Comparison of ENCODE assay signal across 8 mouse cellular contexts in genomic region chr19:5842785-5843730, GRCm38 (mm10). TPM values are rescaled to one million over a fixed set of nuclear protein-coding genes. Genes with fewer than 3 reads are reported as not detected.
DNase-seq lines count a peak whose midpoint lies in the region; ATAC-seq and TF ChIP-seq lines count a peak whose summit lies in the region.

No protein-coding gene starts in this region.

- peak overlapping the region; percentile 78 for H3K4me2 ChIP-seq in liver, embryonic 11.5 days

- TF ChIP-seq POLR2A in lung, adult 2 months (IDR thresholded peaks at IDR 0.05; ENCODE audit: borderline replicate concordance, extremely low read depth, low read depth, low read length), result peak; percentile 79
- TF ChIP-seq POLR2A in small intestine, adult 2 months (IDR thresholded peaks at IDR 0.05; ENCODE audit: low read depth, low read length), result peak; percentile 24; the same call in 1 of the 2 replicates

- H3K27ac ChIP-seq in liver, embryonic 11.5 days (ENCODE audit: low read depth, low read length), result peak overlapping the region; percentile 98
- H3K27ac ChIP-seq in small intestine, adult 2 months (ENCODE audit: insufficient read depth, low read depth, low read length), result peak overlapping the region; percentile 100

- H3K27me3 ChIP-seq in liver, embryonic 11.5 days (replicated peaks; ENCODE audit: control insufficient read depth, insufficient read depth, low read length), result no peaks in the 10 kb centered on the region
- H3K27me3 ChIP-seq in small intestine, adult 2 months (ENCODE audit: control insufficient read depth, insufficient read depth, low read length), result no peaks in the 10 kb centered on the region

- H3K36me3 ChIP-seq in liver, embryonic 11.5 days (ENCODE audit: control insufficient read depth, insufficient read depth, low read length), result no peaks in the 10 kb centered on the region
- peaks cover 16% of the 10 kb centered on the region for H3K36me3 ChIP-seq in small intestine, adult 2 months (ENCODE audit: control insufficient read depth, insufficient read depth, low read length)

- peaks cover 38% of the 10 kb centered on the region for H3K4me1 ChIP-seq in lung, adult 2 months (ENCODE audit: control insufficient read depth, insufficient read depth, low read length)
- H3K4me1 ChIP-seq in liver, embryonic 11.5 days (replicated peaks; ENCODE audit: control insufficient read depth, insufficient read depth, low read length), result peaks cover 62% of the 10 kb centered on the region
- H3K4me1 ChIP-seq in small intestine, adult 2 months (ENCODE audit: control insufficient read depth, insufficient read depth, insufficient read length, low read length), result peaks cover 8% of the 10 kb centered on the region

- no peak for TF ChIP-seq CTCF in lung, adult 2 months (IDR thresholded peaks at IDR 0.05; ENCODE audit: insufficient read depth, low read length)
- TF ChIP-seq CTCF in small intestine, adult 2 months (IDR thresholded peaks at IDR 0.05; ENCODE audit: extremely low read depth, insufficient read length, insufficient replicate concordance, low read depth, low read length), result no peak

- ATAC-seq in liver, embryonic 11.5 days (replicated peaks; ENCODE audit: low FRiP score), result no peak

- H3K4me3 ChIP-seq in lung, adult 2 months (replicated peaks; ENCODE audit: extremely low read depth, low read depth, low read length), result peak overlapping the region; percentile 96
- peak overlapping the region; percentile 46 for H3K4me3 ChIP-seq in liver, embryonic 11.5 days (ENCODE audit: low read depth, low read length)
- peak overlapping the region; percentile 83 for H3K4me3 ChIP-seq in small intestine, adult 2 months (ENCODE audit: low read depth, low read length)

- H3K9me3 ChIP-seq in liver, embryonic 11.5 days (ENCODE audit: control insufficient read depth, low read length), result no peaks in the 10 kb centered on the region

- peak; percentile 56 for DNase-seq in lung, adult 2 months
- no peak for DNase-seq in lung, postnatal 25 days (ENCODE audit: low spot score)
- peak; percentile 36 for DNase-seq in embryo, embryonic 10 days (ENCODE audit: low spot score)
- DNase-seq in heart, postnatal 4 days, result peak; percentile 51
- no peak for DNase-seq in liver, embryonic 11.5 days (ENCODE audit: low spot score)
- no peak for DNase-seq in cerebellum, adult 11-12 months
- no peak for DNase-seq in urinary bladder, adult 2 months (ENCODE audit: low spot score)

- peak overlapping the region; percentile 65 for H3K9ac ChIP-seq in liver, embryonic 11.5 days (ENCODE audit: low read depth, low read length)

- 29% methylated on average over 9 of the region's 9 CpGs for WGBS in lung, adult 2 months
- WGBS in liver, embryonic 11.5 days, result 54% methylated on average over 9 of the region's 9 CpGs
- WGBS in small intestine, adult 2 months, result 24% methylated on average over 9 of the region's 9 CpGs

RNA-seq across cellular contexts. Expression of gene Frmd8, which starts 32.0 kb away (rescaled TPM):
- polyA plus RNA-seq in lung, adult 2 months (2012; rRNA removed), result 32.1 and 37.8 TPM in 2 replicates
- total RNA-seq in heart, postnatal 4 days (2021), result 10 to 100 TPM; 18.6 to 20.9 TPM
- 26.8 and 27.9 TPM in 2 replicates for polyA plus RNA-seq in liver, embryonic 11.5 days (2014; fragmentation: Nextera tagmentation; extraction: Ambion mirVana)
- 32.1 and 62.1 TPM in 2 replicates for polyA plus RNA-seq in small intestine, adult 2 months (2012; rRNA removed)
- polyA plus RNA-seq in urinary bladder, adult 2 months (2012; rRNA removed), result 20.7 and 21.6 TPM in 2 replicates

RNA-seq across cellular contexts. Expression of gene Slc25a45, which starts 34.5 kb away (rescaled TPM):
- 24.5 and 26.0 TPM in 2 replicates for polyA plus RNA-seq in lung, adult 2 months (2012; rRNA removed)
- 1 to 10 TPM; 5.4 to 6.2 TPM for total RNA-seq in heart, postnatal 4 days (2021)
- 7.5 and 8.2 TPM in 2 replicates for polyA plus RNA-seq in liver, embryonic 11.5 days (2014; fragmentation: Nextera tagmentation; extraction: Ambion mirVana)
- polyA plus RNA-seq in small intestine, adult 2 months (2012; rRNA removed), result 207 and 241 TPM in 2 replicates
- polyA plus RNA-seq in urinary bladder, adult 2 months (2012; rRNA removed), result 19.2 and 25.1 TPM in 2 replicates

RNA-seq across cellular contexts. Expression of gene Tigd3, which starts 50.9 kb away (rescaled TPM):
- polyA plus RNA-seq in lung, adult 2 months (2012; rRNA removed), result 1.1 and 1.2 TPM in 2 replicates
- 1 to 10 TPM; 2.0 TPM for total RNA-seq in heart, postnatal 4 days (2021)
- 3.9 and 4.2 TPM in 2 replicates for polyA plus RNA-seq in liver, embryonic 11.5 days (2014; fragmentation: Nextera tagmentation; extraction: Ambion mirVana)
- polyA plus RNA-seq in small intestine, adult 2 months (2012; rRNA removed), result 0.90 and 2.0 TPM in 2 replicates
- polyA plus RNA-seq in urinary bladder, adult 2 months (2012; rRNA removed), result 0.69 and 0.87 TPM in 2 replicates

Comparison
In these comparisons a context has a peak if more than half of its experiments do, and no peak if none do; other contexts are left out.
1. DNase-seq: peak in lung, adult 2 months (single experiment), embryo, embryonic 10 days (single experiment) and heart, postnatal 4 days (single experiment); none in lung, postnatal 25 days (single experiment), liver, embryonic 11.5 days (single experiment), cerebellum, adult 11-12 months (single experiment) and urinary bladder, adult 2 months (single experiment).
2. H3K4me3 ChIP-seq: peak in every context shown above with its lines; median percentile 96 in lung, adult 2 months; 83 in small intestine, adult 2 months; 46 in liver, embryonic 11.5 days.